Mouse (Mus musculus) splenic B cell, adult 2 months (primary cell): ENCODE results near the gene Olfr628.
"Not testable (repeated sequence)": the region's sequence is repeated elsewhere in the genome, so short reads cannot be mapped to it uniquely, and the experiment has no call there.

Experiments
- DNase-seq: peaks from one replicate; pipeline ENCODE4 v3.0.0-alpha.2; 2011; ENCODE audit warnings: low read depth, low spot score
- H3K27me3 ChIP-seq: 2 replicates; pipeline ENCODE4 v1.6.1; 2012; ENCODE audit warnings: mild to moderate bottlenecking, low read length, moderate library complexity, mixed read lengths; ENCODE audit not compliant: control insufficient read depth, poor library complexity, insufficient read depth, severe bottlenecking
- H3K36me3 ChIP-seq: 2 replicates; pipeline ENCODE4 v1.6.1; 2012; ENCODE audit warnings: mild to moderate bottlenecking, low read length, moderate library complexity, mixed read lengths; ENCODE audit not compliant: control insufficient read depth, poor library complexity, insufficient read depth, severe bottlenecking

Gene Olfr628

GRCm38 (mm10) chr7:103730074-103730473 lies at the start of gene Olfr628:
Gene Olfr628, plus strand, starts transcription at chr7:103730374.
- DNase-seq, result no peak
- Histone ChIP-seq H3K27me3 (no peaks in the 10 kb centered on the region), H3K36me3 (no peaks in the 10 kb centered on the region)

GRCm38 (mm10) chr7:103682420-103682819 lies 47.8 kb upstream of the Olfr628 start, which contains the start of gene Olfr625-ps1:
Gene Olfr625-ps1, plus strand, starts transcription at chr7:103682720.
- no peak for DNase-seq
- no peaks in the 10 kb centered on the region for H3K36me3 ChIP-seq
- H3K27me3 ChIP-seq, result no peaks in the 10 kb centered on the region

- DNase-seq, result no peak
- Histone ChIP-seq H3K36me3 (no peaks in the 10 kb centered on the region), H3K27me3 (no peaks in the 10 kb centered on the region)
These were observed 30.7 kb upstream of the Olfr628 start for GRCm38 (mm10) chr7:103699469-103699868.

- DNase-seq, result peak; percentile 59
- Histone ChIP-seq H3K36me3 (no peaks in the 10 kb centered on the region), H3K27me3 (no peaks in the 10 kb centered on the region; the same call in 1 of the 2 replicates)
These were observed 18.1 kb upstream of the Olfr628 start for GRCm38 (mm10) chr7:103712024-103712423.

- DNase-seq, result no peak
- H3K27me3 ChIP-seq, result no peaks in the 10 kb centered on the region; the same call in 1 of the 2 replicates
- no peaks in the 10 kb centered on the region for H3K36me3 ChIP-seq
These were observed 15.8 kb upstream of the Olfr628 start, which contains the start of gene Olfr243 for GRCm38 (mm10) chr7:103714371-103714770. Gene Olfr243, plus strand, starts transcription at chr7:103714671.

GRCm38 (mm10) chr7:103716398-103716797 lies 13.8 kb upstream of the Olfr628 start:
- not testable (repeated sequence) for DNase-seq, H3K36me3 ChIP-seq, H3K27me3 ChIP-seq

GRCm38 (mm10) chr7:103744843-103745242 lies 14.7 kb downstream of the Olfr628 start, which contains the start of gene Olfr629:
Gene Olfr629, minus strand, starts transcription at chr7:103744943.
- Histone ChIP-seq H3K36me3 (no peaks in the 10 kb centered on the region), H3K27me3 (no peaks in the 10 kb centered on the region)
- DNase-seq, result no peak

- Histone ChIP-seq H3K36me3 (no peaks in the 10 kb centered on the region), H3K27me3 (no peaks in the 10 kb centered on the region)
- no peak for DNase-seq
These were observed 27.1 kb downstream of the Olfr628 start, which contains the start of gene Olfr630 for GRCm38 (mm10) chr7:103757233-103757632. Gene Olfr630, minus strand, starts transcription at chr7:103757333.

- not testable (repeated sequence) for H3K27me3 ChIP-seq, H3K36me3 ChIP-seq
- peak; percentile 55 for DNase-seq
These were observed 32.0 kb downstream of the Olfr628 start for GRCm38 (mm10) chr7:103762212-103762611.

- not testable (repeated sequence) for H3K27me3 ChIP-seq, DNase-seq, H3K36me3 ChIP-seq
These were observed 37.5 kb downstream of the Olfr628 start for GRCm38 (mm10) chr7:103767687-103768086.

GRCm38 (mm10) chr7:103771494-103771893 lies 41.3 kb downstream of the Olfr628 start, which contains the start of gene Olfr69:
Gene Olfr69, minus strand, starts transcription at chr7:103771594.
- no peaks in the 10 kb centered on the region for H3K27me3 ChIP-seq
- no peak for DNase-seq
- H3K36me3 ChIP-seq, result no peaks in the 10 kb centered on the region

- H3K27me3 ChIP-seq, DNase-seq, H3K36me3 ChIP-seq: not testable (repeated sequence)
These were observed 47.5 kb downstream of the Olfr628 start for GRCm38 (mm10) chr7:103777652-103778051.

- DNase-seq, result no peak
- Histone ChIP-seq H3K36me3 (no peaks in the 10 kb centered on the region), H3K27me3 (no peaks in the 10 kb centered on the region; the same call in 1 of the 2 replicates)
These were observed 49.4 kb downstream of the Olfr628 start, which contains the start of gene Olfr68 for GRCm38 (mm10) chr7:103779598-103779997. Gene Olfr68, minus strand, starts transcription at chr7:103779698.
